Mouse (Mus musculus) ovary, postnatal 36 days (tissue): ENCODE data around the gene Elf2.
"Not testable (repeated sequence)": the region's sequence is repeated elsewhere in the genome, so short reads cannot be mapped to it uniquely, and the experiment has no call there.

Experiments
- DNase-seq: peaks from one replicate; pipeline ENCODE4 v3.0.0; 2022; ENCODE audit warnings: low spot score, mixed read lengths

The Elf2 gene

GRCm38 (mm10) chr3:51330086-51330485 lies 10.4 kb downstream of the Elf2 start:
- no peak for DNase-seq

- no peak for DNase-seq
Observed at GRCm38 (mm10) chr3:51328546-51328945, 11.9 kb downstream of the Elf2 start.

- DNase-seq: peak; percentile 22
Observed at GRCm38 (mm10) chr3:51327817-51328216, 12.6 kb downstream of the Elf2 start.

DNA sequence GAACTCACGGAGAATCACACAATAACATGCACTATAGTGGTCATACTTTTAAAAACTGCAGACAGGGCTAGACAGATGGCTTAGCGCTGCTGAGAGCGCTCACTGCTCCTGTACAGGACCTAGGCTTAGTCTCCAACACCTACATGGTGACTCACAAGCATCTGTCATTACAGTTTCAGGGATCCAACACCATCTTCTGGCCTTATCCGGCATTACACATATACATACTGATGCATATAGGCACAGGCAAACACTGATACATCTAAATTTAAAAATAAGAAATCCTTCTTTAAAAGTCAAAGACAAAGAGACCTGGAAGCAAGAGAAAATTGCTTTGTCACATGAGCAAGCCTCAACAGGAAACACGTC lies 13.1 kb downstream of the Elf2 start:
- no peak for DNase-seq

DNA sequence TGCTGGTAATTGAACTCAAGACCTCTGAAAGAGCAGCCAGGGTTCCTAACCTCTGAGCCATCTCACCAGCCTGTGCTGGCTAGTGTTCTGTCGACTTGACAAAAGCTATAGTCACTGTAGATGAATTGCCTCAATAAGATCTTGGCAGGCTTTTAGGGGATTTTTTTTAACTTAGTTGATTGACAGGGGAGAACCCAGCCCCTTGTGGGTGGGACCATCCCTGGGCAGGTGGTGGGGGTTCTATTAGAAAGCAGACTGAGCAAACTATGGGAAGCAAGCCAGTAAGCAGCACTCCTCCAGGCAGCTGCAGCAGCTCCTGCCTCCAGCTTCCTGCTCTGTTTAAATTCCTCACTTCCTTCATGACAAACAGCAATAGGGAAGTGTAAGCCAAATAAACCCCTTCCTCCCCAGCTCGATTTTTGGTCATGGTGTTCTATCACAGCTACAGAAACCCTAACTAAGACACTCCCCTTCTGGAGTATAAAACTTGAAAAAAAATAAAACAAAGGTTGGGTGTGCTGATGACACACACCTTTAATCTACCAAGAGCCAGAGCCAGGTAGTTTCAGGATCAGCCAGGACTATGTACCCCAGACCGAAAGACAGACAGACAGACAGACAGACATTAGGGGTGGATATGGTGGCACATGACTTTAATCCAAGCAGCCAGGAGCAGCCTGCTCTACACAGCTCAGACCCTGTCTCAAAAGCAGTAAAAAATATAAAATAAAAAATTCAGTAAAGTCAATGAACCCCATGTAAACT lies 13.6 kb downstream of the Elf2 start:
- peak; percentile 19 for DNase-seq

DNA sequence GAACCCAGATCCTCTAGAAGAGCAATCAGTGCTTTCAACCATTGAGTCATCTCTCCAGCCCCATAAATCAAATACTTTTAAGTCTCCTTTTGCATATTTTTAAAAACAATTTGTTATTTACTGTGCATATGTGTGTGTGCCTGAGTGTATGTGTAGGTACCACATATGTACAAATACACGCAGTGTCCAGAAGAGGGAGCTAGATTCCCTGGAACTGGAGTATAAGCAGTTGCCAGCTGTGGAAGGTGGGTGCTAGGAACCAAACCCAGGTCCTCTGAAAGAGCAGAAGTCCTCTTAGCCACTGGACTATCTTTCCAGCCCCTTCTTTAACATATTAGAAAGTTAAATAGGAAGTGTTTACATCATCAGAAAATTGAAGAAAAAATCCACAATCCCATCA lies 15.0 kb downstream of the Elf2 start:
- no peak for DNase-seq

DNA sequence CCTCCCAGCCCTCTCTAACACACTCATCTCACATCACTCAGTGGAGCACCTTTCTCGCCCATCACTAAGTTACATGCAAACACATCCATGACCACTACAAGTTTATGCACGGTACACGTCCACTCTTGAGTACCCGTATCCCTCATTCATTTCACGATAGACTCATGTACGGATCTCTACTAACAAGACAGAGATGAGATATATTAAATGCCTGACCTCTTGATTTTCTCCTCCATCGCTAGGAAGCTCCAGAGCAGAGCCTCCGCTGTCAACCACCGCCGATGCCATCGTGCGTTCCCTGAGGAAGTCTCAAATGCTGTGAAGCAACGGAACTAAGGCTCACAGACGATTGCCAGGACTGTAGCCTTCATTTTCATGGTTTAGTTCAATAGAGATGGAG lies 17.5 kb downstream of the Elf2 start:
- no peak for DNase-seq

DNA sequence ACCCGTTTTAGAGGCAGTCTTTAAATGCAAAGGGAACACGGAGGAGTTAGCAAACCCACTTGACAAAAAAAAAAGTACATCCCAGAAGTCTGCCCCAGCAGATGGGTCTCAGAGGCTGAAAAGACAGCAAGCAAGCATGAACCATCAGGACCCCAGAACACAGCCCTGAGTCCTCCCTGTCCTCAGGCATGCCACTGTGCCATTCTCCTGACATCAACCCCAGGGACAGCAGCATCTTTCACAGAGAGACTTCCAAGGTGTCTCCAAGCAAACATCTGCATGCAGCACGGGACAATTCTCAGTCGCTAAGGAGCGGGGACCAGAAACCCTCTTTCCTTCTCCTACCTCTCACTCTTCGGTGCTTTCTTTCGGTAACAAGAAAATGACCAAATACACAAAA lies 18.1 kb downstream of the Elf2 start:
- DNase-seq: no peak

DNA sequence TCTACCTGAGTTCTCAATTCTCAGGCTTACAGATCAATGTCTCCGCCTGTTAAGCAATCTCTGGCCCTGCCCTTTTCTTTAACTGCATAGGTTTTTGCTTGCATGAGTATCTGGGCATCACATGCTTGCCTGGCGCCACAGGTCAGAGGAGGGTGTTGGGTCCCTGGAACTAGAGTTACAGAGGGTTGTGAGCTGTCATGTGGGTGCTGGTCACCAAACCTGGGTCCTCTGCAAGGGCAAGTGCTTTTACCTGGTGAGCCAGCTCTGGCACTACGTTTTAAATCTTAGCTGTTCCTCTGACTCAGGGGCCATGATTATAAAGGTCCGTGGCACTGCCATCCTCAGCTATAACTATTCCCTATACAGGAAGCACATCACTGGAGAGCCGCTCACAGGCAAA lies 19.3 kb downstream of the Elf2 start:
- DNase-seq: no peak

DNA sequence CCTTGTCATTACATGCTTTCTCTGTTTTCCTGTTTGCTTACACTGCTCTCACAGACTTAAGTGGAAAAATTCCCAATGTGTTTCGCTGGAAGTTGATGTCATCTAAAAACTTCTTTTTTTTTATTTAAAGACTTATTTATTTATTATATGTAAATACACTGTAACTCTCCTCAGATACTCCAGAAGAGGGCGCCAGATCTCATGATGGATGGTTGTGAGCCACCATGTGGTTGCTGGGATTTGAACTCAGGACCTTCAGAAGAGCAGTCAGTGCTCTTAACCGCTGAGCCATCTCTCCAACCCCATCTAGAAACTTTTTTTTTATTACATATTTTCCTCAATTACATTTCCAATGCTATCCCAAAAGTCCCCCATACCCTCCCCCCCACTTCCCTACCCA lies 22.4 kb downstream of the Elf2 start:
- not testable (repeated sequence) for DNase-seq

DNA sequence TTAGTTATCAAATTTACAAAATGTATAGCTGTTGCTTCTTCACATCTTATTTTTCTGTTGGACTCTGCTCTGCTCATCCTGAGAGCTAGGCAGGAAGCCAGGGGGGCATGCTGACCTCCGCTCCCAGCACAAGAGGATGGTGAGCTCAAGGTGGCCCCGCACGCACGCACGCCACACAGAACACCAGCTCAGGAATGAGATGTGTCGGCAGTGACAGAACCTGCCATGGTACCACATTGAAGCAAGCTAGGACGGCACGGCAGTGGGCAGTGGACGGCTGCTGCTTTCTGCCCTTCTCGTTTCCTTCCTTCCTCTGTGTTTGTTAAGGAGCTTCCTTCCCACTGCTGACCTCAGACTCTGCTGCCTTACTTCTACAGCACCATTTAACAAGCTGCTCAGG lies 23.6 kb downstream of the Elf2 start:
- no peak for DNase-seq

DNA sequence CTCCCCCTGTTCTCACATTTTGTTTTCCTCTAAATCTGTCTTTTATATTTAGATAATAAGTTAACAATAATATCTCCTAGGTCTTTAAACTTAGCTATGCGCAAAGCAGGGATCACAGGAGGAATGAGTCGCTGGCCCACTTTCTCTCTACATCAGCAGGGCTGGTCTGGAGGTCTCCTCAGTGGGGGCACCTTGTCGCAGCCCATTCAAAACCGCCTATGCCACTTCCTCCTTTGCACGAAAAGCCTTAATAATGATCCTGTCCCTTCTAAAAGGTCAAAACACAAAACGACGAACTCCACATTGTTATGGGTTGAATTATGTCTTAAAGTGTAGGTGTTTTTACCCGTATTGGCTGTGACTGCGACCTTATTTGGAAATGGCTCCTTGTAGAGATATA lies 28.8 kb downstream of the Elf2 start:
- DNase-seq: no peak

DNA sequence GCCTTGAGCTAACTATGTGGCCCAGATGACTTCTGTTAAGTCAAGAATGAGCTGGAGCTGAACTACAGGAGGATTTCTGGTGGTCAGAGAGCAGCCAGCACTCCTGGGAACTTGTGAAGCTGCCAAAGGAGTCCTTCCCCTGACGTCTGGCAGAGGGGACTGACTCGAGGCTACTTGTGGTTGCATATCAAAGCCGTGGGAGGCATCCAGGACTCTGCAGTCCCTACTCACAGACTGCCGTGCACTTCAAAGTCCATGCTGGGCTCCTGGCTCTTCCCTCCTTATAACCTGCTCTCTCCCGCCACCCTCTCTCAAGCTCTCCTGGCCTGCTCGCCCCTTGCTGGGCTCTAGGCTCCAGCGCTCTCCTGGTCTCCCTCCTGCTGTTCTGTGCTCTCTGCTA lies 30.4 kb downstream of the Elf2 start:
- no peak for DNase-seq

DNA sequence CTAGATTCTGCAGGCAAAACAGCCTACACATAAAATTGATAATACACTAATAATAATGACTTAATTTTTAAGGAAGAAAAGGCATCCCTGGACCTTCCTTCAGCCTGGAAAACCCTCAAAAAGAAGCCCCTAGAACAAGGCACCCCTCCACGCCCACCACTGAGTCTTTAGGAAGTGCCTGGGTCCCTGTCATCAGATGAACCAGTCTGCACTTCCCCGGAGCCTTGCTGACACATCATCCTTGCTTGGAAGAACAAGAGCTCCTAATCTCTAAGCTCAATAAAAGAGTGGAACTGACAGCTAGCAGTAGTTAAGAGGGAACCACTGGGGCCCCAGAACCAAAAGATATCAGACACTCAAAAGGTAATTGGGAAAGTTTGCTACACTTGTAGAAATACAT lies 33.8 kb downstream of the Elf2 start:
- no peak for DNase-seq

DNA sequence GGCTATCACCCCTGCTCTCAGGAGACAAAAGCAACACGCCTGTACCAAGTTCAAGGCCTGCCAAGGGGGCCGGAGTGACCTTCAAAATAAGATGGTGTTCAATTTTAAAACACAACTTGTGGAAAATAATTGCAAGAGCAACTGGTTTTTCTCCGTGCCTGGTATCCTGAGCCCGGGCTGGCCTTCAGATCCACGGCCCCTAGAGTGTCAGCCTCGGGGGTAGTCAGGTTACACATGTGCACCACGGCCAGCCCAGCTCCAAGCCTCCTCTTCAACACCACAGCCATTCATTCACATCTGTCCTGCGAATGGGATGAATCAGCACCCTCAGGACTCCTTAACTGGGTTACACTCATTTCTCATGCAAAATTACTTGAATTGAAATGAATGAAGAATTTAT lies 34.5 kb downstream of the Elf2 start:
- DNase-seq: no peak

DNA sequence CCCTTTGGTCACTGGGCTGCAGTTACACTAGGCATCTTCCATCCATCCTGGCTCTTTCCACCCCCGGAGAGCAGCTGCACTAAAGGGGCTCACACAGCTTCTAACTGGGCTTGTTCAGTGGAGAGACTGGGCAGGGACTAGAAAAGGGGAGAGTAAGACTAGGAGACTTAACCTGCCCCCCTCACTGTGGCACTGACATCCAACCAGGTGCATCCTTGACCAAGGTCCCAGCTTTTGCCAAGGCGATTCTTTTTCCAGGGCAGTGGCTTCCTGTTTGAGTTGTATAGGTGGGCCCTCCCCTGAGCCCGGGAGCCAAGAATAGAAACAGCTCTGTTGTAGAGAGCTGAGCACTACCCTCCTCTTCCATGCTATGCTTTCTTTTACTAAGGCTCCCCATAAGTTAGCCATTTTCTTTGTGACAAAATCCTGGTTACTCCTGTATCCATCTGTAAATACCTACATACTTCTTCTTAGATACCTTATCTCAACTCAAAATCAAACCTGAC lies 37.4 kb downstream of the Elf2 start:
- DNase-seq: no peak

- no peak for DNase-seq
Observed at GRCm38 (mm10) chr3:51301583-51301982, 38.9 kb downstream of the Elf2 start.

- no peak for DNase-seq
Observed at GRCm38 (mm10) chr3:51296790-51297189, 43.7 kb downstream of the Elf2 start.

- DNase-seq: no peak
Observed at GRCm38 (mm10) chr3:51295225-51295624, 45.2 kb downstream of the Elf2 start.

- DNase-seq: no peak
Observed at GRCm38 (mm10) chr3:51294251-51294650, 46.2 kb downstream of the Elf2 start.

DNA sequence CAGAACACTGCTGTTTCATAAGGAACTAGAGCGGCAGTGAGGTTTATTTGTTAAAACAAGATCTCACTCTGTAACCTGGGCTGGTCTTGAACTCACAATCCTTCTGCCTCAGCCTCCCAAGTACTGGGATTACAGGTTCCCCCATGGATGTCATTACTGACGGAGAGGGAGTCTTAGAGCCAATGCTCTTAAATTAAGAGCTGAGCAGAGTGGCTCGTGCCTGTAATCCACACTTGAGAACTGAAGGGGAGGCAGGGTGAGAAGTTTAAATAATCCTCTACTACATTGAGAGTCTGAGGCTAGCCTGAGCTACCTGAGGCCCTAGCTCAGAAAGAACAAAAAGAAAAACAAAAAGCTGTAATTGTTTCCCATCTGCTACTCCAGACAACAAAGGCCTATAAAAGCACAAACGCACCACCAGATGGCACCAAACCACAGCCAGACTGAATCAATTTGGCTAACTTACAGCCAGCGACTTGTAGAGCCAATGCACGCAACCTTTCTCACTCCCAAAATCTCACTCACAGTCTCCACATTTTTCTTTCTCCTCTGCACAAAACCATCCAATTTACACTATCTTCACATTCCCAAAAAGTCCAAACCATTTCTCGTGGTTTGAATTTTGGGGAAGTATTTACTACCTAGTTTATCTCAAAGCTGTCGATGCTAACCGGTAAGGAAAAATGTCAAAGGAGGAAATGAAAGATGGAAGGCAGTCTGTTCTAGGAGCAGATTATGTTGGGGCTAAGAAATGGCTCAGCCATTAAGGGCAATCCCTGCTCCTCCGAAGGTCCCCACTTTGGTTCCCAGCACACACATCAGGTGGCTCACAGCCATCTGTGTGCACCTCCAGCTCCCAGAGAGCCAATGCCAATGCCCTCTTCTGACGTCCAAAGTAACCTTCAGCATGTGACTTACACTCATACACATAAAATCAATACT lies 51.3 kb downstream of the Elf2 start:
- DNase-seq: peak; percentile 69

GRCm38 (mm10) chr3:51284375-51284774 lies 56.1 kb downstream of the Elf2 start:
- DNase-seq: no peak

DNA sequence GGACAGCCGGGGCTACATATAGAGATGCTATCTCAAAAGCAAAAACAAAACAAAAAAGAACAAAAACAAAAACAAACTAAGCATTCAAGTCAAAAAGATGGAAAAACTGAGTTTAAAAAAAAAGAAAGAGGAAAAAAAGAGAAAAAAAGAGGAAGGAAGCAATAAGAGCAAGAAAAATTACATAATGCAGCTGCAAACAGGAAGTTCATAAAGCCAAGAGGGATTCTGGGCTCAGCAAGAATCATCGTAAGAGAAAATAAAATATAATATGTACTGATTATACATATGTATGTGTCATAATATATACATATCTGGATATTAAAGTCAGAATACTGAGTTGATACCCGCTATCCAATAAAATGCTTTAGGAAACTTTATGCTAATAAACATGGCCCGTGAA lies 58.7 kb downstream of the Elf2 start:
- no peak for DNase-seq
